Mouse (Mus musculus): ENCODE measurements around the gene Gm9844.
"Not testable (repeated sequence)": the region's sequence is repeated elsewhere in the genome, so short reads cannot be mapped to it uniquely, and the experiment has no call there.

Gene Gm9844

DNA sequence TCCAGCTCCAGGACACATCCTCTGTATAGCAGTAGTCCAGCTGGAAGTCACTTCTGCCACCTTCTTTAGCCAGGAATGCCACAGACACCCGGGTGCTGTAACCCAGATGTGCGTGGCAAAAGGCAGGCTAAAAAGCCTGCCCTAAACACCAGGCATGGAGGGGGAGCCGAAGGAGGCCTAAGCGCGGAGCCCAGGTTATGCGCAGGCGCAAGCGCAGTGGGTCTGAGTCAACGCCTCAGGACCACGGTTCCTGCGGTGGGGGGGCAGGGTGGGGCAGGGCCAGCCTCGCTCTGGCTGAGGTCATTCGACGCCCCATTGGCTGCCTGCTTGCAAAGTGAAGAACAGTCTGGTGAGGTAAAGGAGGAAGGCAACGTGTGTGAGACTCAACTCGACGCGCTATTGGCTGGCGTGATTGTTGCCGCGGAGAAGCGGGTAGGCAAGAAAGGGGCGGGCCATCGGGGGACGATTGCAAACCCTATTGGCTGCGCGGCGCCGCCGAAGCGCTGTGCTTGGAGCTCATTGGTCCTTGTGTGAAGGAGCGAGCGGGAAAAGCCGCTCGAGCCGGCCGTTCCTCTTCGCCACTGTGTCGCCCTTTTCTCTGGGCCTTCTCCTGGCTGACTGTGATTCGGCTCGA is 7.6 kb downstream of the Gm9844 start, which contains the start of the genes Lypd4 and Dmrtc2:
Gene Lypd4 (minus strand): TSS at position 410 of the 634 bp plus-strand sequence.
Gene Dmrtc2 (plus strand): TSS at position 526 of the 634 bp plus-strand sequence.
- no peak for DNase-seq (ENCODE audit: low spot score in 2 of 2)

DNA sequence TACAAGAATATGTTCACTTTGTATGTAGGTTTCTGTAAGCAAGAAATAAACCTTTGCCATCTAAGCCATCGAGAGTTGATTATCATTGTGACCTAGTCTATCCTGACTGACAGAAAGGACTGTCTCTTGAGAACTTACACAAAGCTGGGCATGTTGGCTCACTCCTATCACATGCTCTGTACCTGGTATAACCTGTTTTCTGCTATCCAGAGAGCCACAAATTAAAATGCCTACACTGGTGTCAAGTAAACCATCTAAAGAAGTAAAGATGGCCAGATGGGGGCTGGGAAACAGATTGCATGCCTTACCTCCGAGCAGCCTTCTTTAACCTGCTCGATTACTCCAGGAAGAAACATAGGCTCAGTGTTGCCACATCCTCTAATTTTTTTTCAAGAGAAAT is 15.6 kb downstream of the Gm9844 start:
- DNase-seq (ENCODE audit: low spot score in 2 of 2) = no peak

DNA sequence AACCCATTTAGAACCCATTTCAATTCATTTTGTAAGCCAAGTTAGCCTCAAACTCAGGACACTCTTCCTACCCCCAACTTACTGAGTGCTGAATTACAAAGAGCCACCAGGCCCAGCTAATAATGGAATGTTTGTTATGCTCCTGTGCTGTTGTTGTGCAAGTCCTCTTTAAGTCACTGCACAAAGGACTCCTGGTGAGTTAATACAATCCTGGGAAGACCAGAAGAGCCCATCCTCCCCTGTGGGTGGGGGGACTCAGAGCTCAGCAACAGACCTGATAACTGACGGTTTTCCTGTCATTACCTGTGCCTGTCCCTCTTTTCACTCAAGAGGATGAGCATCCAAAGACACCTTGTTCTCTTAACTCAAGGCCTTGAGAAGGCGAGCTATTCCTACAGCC is 17.6 kb downstream of the Gm9844 start:
- no peak for DNase-seq (ENCODE audit: low spot score in 2 of 2)

DNA sequence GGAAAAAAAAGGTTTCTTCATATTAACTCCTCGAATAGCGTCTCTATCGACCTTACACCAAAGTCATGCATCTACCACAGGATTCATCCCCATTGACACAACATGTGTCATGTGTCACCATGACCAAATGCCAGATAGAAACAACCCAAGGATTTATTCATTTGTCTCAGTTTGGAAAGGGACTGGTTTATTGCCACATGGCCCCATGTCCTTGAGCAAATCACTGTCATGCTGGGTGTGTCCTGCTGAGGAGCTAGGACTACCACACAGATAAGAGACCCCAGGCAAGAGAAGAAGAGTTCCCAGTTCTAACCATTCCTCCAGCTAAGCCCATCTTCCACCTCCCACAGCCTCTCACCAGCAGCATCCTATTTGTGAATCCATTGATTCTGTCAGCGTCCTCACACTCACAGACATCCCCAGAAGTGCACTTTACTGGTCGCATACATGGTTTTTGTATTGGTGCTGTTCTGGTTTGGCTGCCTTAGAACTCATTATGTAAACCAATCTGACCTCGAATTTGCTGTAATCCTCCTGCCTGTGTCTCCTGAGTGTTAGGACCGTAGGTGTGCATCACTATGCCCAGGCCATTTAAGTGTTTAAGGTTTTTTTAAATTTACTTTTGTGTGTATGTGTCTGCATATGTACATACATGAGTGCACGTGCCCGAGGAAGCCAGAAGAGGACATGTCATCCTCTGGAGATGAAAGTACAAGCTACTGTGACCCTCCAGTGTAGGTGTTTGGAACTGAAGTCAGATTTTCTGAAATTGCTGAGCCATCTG is 20.6 kb downstream of the Gm9844 start:
- no peak for DNase-seq (ENCODE audit: low spot score in 2 of 2)

DNA sequence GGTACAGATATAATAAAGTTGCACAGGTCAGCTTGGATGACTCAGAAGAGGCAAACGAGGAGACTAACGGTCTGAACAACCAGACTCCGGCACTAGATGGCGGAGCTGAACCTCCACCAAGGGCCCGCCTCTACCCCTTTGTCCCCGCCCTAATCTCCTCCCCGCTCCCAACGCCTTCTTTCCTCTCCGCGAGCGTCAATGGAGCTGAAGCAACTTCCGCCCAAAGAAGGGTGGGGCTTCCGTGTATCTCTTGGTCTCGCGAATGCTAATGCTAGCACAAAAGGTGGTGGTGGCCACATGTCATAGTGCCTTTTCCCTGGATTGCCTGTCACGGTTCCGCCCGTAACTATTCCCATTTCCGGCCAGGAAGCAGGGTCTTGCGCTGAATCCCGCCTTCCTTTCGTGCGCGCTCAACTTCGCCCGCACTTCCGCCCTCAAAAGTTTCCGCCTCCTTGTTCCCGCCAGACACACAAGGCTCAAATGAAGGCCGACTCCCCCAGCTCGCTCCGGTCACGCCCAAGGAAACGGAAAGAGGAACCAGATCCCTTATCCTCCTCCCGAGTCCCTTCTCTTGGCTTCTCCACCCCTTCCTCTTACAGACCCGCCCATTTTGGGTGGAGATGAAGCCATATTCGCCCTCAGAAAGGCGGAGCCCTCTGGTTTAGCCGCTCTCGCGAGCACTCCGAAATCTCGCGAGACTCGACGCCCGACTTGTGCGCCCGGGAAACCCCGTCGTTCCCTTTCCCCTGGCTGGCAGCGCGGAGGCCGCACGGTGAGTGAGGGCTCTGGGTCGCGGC is 22.1 kb downstream of the Gm9844 start, which contains the start of gene Rps19:
Gene Rps19 (plus strand): TSS at position 476 of the 797 bp plus-strand sequence.
- DNase-seq (ENCODE audit: low spot score in 2 of 2) = peak; percentile 97 to 98

DNA sequence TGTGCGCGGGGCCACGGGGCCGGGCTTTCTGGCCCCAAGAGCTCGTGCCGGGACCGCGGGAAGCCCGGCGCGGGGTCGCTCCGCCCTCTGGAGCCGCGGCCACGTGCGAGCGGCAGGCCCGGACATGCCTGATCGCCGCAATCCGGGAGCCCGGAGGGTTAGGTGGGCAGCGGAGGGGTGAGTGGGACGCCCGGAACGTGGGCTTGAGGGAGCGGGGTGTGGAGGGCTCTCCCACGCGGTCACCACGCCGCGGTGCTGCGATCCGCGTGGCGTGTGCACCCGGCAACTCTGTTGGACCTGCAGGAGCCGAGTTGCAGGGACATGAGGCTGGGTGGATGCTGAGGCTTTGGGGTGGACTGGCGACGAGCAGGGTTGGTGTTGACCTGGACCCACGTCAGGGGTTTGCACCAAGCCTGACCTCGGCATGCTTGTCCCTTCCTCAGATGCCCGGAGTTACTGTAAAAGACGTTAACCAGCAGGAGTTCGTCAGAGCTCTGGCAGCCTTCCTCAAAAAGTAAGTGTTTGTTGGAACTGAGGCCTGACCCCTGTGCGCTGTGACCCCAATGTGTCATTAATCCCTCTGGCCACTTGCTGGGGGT is 22.8 kb downstream of the Gm9844 start:
- no peak for DNase-seq (ENCODE audit: low spot score in 2 of 2)

DNA sequence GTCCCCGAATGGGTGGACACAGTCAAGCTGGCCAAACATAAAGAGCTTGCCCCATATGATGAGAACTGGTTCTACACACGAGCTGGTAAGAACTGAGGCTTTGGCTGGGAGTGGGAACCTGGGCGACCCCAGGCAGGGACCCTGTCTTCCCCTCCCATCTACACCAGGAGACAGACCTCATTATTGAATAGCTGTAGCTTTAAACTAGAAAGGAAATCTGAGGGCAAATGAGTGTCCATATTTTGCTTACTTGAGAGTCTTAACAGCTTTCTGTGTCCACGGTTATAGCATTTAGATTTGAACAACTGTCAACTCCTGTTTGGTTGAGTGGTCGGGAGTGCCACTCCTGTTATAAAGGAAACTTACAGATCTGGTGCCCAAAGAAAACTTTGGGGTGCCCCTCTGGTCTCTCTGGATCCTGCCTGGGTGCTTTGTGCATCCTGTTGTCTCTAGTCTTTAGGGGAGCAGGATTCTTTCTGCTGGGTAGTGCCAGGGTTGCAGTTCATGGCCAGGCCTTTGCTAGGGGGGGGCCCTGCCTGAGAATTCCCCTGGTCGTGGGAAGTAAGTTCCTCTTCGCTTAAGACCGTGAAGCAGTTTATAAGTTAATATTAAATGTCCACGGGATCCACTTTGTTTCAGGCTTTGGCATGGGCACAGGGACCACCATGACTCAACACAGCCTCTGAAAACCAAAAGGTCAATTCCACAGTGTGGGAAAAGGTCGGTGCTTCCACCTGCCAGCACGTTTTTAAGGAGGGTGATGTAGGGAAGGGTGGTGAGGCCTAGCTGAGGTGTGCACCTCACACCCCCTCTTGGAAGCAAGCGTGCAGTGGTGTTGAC is 23.7 kb downstream of the Gm9844 start:
- no peak for DNase-seq (ENCODE audit: low spot score in 2 of 2)

DNA sequence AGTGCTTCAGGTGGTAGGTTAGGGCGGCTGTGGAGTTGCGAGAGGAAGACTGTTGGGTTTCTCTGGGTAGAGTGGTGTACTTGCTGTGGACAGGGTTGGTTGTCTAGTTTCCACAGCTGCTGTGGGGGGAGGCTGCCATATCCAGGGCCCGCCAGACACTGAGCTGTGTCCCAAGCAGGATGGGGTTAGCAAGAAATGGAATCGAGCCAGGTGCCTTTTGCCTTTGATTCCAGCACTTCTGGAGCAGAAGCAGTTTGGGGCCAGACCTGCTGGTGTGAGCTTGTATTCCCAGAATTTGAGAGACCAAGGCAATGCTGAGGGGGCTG is 24.3 kb downstream of the Gm9844 start:
- no peak for DNase-seq (ENCODE audit: low spot score in 2 of 2)

DNA sequence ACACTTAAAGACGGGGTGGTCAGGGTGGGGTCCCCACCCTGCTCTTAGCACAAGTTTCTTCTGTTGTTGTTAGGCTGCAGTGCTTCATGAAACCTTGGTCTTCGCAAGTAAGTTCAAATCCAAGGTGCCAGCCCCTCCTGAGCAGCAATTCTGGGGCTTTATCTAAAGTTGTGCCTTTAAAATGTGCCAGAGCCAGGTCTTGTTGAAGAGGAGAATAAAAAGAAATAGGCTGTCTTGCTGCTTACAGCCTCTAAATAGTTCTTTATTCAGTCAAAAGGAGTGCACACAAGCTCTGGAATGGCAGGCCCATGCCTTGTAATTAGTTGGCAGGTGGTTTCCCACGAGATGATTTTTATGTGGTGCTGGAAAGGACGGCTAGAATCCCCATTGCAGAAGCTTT is 25.1 kb downstream of the Gm9844 start:
- DNase-seq (ENCODE audit: low spot score in 2 of 2) = no peak

DNA sequence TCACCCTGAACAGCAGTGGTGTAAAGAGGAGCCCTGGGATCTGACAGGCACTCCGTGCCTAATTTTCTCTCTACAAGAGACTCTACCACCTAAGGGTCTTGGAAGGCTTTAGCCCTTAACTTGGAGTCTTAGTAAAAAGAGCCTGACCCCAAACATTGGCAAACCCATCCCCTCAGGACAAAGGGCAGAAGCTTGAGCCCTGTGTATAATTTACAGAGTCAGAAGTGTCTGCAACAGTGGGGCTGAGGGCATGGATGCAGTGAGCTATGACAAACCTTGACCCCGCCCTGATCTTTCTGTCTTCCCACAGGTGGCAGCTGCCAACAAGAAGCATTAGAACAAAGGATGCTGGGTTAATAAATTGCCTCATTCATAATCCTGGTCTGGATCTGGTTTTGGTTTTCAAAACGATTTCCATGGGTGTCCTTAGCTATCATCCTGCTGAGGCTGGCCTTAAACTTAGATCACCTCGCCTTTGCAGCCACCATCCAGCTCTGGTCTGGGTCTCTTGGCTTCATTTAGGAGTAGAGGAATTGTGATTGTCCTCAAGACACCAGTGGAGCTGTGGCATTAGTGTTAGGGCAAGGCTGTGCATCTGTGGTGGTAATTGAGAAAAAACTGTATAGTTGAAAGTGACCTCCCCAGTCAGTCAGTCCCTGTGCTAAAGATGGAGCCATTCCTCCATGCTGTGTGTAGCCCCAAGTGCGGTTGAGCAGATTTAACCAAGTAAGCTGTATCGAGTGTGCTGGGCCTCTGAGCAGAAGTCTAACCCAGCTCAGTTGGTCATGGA is 27.6 kb downstream of the Gm9844 start:
- no peak for DNase-seq (ENCODE audit: low spot score in 2 of 2)

DNA sequence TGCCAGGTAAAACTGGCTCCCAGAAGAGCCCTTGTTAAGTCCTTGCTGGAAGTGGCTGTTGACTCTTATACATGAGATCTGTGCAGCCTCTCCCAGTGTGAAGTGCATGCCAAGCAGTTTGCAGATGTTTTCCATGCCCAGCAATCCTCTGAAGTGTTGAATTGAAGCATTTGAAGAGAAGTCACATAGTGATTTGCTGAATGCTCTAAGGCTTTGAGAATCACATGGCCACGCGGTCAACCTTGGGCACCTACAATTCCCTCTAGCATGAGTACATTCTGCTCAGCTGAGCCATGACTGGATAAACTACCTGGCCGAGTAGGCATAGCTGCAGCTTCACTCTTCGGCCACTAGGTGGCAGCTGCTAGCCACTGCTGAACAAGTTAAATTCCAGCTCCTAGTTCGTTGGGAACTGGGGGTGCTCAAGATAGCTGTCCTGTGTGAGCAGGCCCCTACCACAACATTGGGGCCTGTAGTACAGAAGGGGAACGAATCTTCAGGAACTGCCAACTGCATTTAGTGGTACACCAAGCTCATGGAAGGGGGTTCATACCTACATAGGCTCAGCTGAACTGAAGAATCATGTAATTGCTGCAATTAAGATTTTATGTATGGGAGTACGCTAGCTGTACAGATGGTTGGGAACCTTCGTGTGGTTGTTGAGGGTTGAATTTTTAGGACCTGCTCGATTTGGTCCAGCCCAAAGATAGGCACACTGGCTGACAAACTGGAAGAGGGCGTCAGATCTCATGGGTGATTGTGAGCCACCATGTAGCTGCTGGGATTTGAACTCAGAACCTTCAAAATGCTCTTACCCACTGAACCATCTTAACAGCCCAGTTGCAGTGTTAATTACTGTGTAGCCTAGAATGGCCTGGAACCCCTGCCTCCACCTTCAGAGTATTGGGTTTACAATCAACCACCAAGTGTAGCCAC is 28.5 kb downstream of the Gm9844 start:
- peak in 1 of 2 experiments; percentile 67 for DNase-seq (ENCODE audit: low spot score in 2 of 2)

DNA sequence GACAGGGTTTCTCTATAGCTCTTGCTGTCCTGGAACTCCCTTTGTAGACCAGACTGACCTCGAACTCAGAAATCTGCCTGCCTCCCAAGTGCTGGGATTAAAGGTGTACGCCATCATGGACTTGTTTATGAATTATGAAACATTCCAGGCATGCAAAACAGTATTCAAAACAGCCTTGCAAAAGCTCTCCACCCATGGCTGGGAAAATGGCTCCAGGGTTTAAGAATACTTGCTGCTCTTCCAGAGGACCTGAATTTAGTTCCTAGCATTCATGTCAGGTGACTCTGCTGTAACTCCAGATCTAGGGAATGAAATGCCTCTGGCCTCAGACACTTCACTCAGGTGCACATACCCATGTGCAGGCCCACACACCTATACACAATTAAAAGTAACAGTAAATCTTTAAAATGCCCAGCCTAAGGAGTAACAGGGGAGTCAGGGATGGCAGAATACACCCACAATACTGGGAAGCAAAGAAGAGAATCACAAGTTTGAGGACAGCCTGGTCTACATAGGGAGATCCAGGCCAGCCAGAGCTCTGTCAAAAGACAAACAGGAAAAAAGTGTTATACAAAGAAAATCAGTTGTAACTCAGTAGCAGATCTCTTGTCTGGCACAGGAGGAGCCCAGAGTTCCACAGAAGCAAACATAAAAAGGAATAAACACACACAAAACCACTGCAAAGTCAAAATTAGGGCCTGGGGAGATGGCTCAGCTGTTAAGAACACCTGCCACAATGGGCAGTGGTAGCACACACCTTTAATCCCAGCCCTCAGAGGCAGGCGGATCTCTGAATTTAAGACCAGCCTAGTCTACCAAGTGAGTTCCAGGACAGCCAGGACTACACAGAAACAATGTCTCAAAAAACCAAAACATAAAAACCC is 29.5 kb downstream of the Gm9844 start:
- no peak for DNase-seq (ENCODE audit: low spot score in 2 of 2)

DNA sequence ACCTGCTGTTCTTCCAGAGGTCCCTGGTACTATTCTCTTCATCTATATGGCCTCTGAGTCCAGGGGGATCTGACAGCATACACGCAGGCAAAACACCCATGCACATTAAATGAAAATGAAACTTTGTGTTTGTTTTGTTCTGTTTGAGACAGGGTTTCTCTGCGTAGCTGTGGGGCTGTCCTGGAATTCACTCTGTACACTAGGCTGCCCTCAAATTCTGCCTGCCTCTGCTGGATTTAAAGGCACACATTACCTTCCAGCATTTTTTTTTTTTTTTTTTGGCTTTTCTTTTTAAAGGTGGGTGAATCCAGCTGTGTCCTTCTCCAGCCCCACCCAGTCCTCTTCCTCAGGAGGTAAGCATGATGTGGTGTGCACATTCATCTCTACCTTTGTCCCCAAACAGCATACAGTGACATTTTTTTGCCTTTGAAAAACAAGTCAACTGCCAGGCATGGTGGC is 30.1 kb downstream of the Gm9844 start:
- no peak for DNase-seq (ENCODE audit: low spot score in 2 of 2)

DNA sequence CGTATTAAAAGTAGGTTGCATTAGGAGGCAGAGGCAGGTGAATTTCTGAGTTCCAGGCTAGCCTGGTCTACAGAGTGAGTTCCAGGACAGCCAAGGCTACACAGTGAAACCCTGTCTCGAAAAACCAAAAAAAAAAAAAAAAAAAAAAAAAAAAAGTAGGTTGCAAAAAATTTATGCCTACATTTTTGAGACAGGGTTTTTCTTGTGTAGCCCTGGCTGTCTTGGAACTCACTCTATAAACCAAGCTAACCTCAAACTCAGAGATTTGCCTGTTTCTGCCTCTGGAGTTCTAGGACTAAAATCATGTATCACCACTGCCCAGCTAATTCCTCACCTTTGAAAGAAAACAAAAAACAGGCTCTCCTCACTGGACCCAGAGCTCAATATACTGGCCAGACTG is 33.7 kb downstream of the Gm9844 start:
- not testable (repeated sequence) for DNase-seq (ENCODE audit: low spot score in 2 of 2)

DNA sequence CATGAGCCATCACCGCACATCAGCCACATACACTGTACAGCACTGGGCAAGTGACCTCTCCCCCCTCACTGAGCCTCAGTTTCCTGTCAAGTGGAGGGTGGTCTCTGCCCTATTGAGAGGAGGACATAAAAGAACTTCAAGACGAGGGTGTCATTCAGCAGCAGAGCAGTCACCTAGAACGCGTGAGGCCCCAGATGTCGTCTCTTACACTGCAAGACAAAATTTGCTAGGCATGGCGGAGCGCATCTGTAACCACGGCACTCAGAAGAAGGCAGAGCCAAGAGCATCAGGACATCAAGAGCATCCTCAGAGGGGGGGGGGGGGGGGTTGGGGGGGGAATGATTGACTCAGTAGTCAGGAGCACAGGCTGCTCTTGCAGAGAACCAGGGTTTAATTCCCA is 34.3 kb downstream of the Gm9844 start:
- DNase-seq (ENCODE audit: low spot score in 2 of 2) = no peak

DNA sequence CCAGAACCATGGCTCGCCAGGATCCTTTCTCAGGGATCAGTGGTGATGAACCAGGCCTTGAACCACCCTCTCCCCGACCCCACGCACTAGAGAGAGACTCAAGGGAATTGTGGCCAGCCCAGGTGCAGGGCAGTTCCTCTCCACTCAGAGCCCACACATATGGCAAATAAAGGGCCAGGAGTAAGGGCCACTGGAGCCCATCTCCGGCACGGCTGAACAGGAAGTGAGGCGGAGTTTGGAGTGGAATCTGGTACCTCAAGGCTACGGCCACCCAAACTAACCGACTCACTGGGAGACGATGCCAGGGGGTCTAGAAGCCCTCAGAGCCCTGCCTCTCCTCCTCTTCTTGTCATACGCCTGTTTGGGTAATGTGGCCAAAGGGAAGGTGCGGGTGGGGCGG is 35.2 kb downstream of the Gm9844 start, which contains the start of gene Cd79a:
Gene Cd79a (plus strand): TSS at position 158 of the 400 bp plus-strand sequence.
- DNase-seq (ENCODE audit: low spot score in 2 of 2) = no peak

DNA sequence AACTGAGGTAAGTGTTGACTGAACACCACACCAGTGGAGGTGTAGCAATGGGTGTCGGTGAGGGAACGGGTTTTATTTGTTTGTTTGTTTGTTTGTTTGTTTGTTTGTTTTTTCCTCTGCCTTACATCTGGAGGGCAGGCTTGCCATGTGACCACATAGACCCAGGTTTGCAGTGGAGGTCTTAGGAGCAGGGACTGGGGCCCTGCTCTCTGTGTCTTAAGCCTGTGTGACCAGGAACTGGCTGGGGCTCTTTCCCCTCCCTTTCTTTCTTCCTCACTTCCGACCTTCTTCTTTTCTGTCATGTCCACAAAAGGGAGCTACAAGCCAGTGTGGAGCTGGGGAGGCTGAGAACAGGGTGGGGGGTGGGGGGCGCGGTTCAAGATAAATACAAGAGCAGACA is 35.9 kb downstream of the Gm9844 start:
- DNase-seq (ENCODE audit: low spot score in 2 of 2) = no peak

DNA sequence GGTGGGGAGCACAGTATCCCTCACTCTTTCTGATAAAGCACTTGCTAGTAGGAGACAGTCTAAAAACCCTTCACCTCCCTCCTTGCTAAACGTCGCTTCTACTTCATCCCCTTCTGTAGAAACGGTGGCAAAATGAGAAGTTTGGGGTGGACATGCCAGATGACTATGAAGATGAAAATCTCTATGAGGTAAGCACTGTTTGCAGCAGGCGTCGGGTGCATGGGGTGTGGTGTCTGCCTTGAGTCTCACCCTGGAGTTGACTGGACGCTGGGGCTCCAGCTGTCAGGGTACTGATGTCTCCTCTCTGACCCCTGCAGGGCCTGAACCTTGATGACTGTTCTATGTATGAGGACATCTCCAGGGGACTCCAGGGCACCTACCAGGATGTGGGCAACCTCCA is 39.1 kb downstream of the Gm9844 start:
- DNase-seq (ENCODE audit: low spot score in 2 of 2) = no peak

All from frontal cortex, postnatal 10 days (tissue).